Mouse (Mus musculus): Measurements from ENCODE around the gene Gm2431. TPM values are rescaled to one million over a fixed set of nuclear protein-coding genes. Genes with fewer than 3 reads are reported as not detected.
"Not testable (repeated sequence)": the region's sequence is repeated elsewhere in the genome, so short reads cannot be mapped to it uniquely, and the experiment has no call there.

Gene Gm2431
- polyA plus RNA-seq (2015; fragmentation: Nextera tagmentation; extraction: Ambion mirVana), result not detected in 2 replicates

DNA sequence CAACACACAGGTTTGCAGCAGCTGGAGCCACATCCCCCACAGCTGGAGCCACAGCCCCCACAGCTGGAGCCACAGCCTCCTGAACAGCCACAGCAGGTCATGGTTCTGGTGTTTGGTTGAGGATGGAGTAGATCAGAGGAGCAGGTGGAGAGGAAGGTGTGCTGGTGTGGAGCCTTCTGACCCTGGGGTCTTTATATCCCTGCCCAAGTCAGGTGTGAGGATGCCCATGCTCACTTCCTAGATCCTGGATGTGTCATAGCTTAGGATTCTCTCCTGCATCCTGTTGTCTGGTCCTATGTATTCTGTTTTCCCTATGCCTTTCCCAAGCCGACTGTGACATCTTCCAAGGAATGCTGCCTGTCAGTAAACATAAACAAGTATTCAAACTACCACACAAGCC lies at the start of gene Gm2431:
Gm2431 (minus strand) TSS at position 101 of the 400 bp plus-strand sequence.
- ATAC-seq; H3K4me2 ChIP-seq; H3K9me3 ChIP-seq (replicated peaks); H3K4me3 ChIP-seq; H3K4me1 ChIP-seq; H3K27ac ChIP-seq; H3K9ac ChIP-seq; H3K36me3 ChIP-seq (ENCODE audit: poor library complexity, severe bottlenecking): not testable (repeated sequence)
- WGBS, result 74% methylated on average over 1 of the region's 1 CpGs
- H3K27me3 ChIP-seq, result 0 out of 2 replicates have a peak, but pooled peaks cover 12% of the 10 kb centered on the region

GRCm38 (mm10) chr7:142303929-142304328 lies 45.8 kb upstream of the Gm2431 start:
- H3K4me2 ChIP-seq; H3K4me1 ChIP-seq; H3K27me3 ChIP-seq; H3K9ac ChIP-seq; H3K36me3 ChIP-seq (ENCODE audit: poor library complexity, severe bottlenecking); H3K9me3 ChIP-seq (replicated peaks); H3K4me3 ChIP-seq; ATAC-seq; H3K27ac ChIP-seq: not testable (repeated sequence)
- 83% methylated on average over 1 of the region's 1 CpGs for WGBS

DNA sequence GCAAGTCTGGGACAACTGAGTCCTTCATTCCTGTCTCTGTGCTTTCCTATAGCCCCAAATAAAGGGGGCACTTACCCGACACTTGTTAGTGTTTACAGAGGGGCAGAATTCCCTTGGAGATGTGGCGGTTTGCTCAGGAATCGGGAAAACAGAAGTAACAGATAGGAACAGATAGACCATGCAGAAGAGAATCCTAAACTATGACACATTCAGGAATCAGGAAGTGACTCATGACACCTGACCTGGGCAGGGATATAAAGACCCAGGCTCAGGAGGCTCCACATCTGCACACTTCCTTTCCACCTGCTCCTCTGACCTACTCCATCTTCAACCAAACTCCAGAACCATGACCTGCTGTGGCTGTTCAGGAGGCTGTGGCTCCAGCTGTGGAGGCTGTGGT lies 45.1 kb upstream of the Gm2431 start, which contains the start of gene Krtap5-4:
Krtap5-4 (plus strand) TSS at position 301 of the 400 bp plus-strand sequence.
- ATAC-seq, result no peak
- Histone ChIP-seq H3K27me3 (0 out of 2 replicates have a peak, but pooled peaks cover 8% of the 10 kb centered on the region), H3K36me3 (ENCODE audit: poor library complexity, severe bottlenecking) (no peaks in the 10 kb centered on the region), H3K4me1 (no peaks in the 10 kb centered on the region), H3K9me3 (replicated peaks) (no peaks in the 10 kb centered on the region), H3K9ac (no peak within 1 kb of the TSS), H3K4me3 (no peak within 1 kb of the TSS), H3K4me2 (no peak within 1 kb of the TSS), H3K27ac (no peak within 1 kb of the TSS)
- WGBS, result 71% methylated on average over 3 of the region's 3 CpGs

- not testable (repeated sequence) for H3K27me3 ChIP-seq; H3K36me3 ChIP-seq (ENCODE audit: poor library complexity, severe bottlenecking); H3K27ac ChIP-seq; H3K4me2 ChIP-seq; ATAC-seq; H3K9me3 ChIP-seq (replicated peaks); H3K9ac ChIP-seq; H3K4me3 ChIP-seq; H3K4me1 ChIP-seq
Observed at GRCm38 (mm10) chr7:142297018-142297417, 38.9 kb upstream of the Gm2431 start, which contains the start of gene Krtap5-1. Gene Krtap5-1, minus strand, starts transcription at chr7:142297118.

DNA sequence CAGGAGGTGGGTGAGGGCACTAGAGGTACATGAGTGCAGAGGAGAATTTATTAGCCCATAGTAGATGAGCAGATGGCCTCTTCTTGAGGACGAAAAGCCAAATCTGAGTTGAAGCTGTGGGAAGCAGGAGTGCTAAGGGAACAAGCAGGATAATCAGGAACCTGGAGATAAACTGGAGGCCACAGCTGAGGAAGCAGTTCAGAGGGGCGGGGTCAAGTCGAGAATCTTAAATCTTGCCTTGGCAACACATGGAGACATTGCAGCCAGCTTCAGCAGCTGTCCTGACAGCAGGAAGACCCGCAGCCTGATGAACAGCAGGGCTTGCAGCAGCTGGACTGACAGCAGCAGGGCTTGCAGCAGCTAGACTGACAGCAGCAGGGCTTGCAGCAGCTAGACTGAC lies 38.0 kb upstream of the Gm2431 start:
- not testable (repeated sequence) for H3K27ac ChIP-seq; H3K9ac ChIP-seq; H3K4me3 ChIP-seq; H3K27me3 ChIP-seq; H3K4me1 ChIP-seq; ATAC-seq; H3K4me2 ChIP-seq; H3K36me3 ChIP-seq (ENCODE audit: poor library complexity, severe bottlenecking); H3K9me3 ChIP-seq (replicated peaks)
- WGBS, result 33% methylated on average over 4 of the region's 4 CpGs

DNA sequence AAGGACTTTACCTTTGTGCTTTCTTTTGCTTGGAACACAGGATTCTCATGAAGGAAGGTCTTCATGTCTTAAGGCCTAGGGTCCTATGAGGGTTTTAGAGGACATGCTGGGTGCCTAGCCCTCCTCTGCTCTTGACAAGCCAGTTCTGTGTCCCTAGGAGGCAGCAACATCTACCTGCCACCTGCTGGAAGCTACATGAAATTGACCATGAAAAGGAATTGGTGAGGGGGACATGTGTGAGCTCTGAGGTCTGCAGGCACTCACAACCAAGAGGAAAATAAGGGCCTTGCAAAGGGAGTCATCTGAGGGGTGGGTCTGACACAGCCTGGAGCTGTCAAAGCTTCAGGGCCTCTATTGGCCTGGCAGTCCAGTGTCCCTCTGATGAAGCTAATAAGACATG lies 37.3 kb upstream of the Gm2431 start:
- Histone ChIP-seq H3K4me2 (no peak overlapping the region), H3K9ac (no peak overlapping the region), H3K4me1 (no peaks in the 10 kb centered on the region), H3K36me3 (ENCODE audit: poor library complexity, severe bottlenecking) (no peaks in the 10 kb centered on the region), H3K4me3 (no peak overlapping the region), H3K27ac (no peak overlapping the region), H3K27me3 (0 out of 2 replicates have a peak, but pooled peaks cover 3% of the 10 kb centered on the region), H3K9me3 (replicated peaks) (no peaks in the 10 kb centered on the region)
- no peak for ATAC-seq

- H3K9me3 ChIP-seq (replicated peaks); H3K4me3 ChIP-seq; ATAC-seq; H3K27ac ChIP-seq; H3K4me2 ChIP-seq; H3K36me3 ChIP-seq (ENCODE audit: poor library complexity, severe bottlenecking); H3K9ac ChIP-seq; H3K4me1 ChIP-seq; H3K27me3 ChIP-seq: not testable (repeated sequence)
- WGBS, result 0% methylated on average over 2 of the region's 2 CpGs
Observed at GRCm38 (mm10) chr7:142293851-142294250, 35.7 kb upstream of the Gm2431 start.

- WGBS, result 77% methylated on average over 9 of the region's 9 CpGs
- not testable (repeated sequence) for H3K9me3 ChIP-seq (replicated peaks); ATAC-seq; H3K27ac ChIP-seq; H3K36me3 ChIP-seq (ENCODE audit: poor library complexity, severe bottlenecking); H3K9ac ChIP-seq; H3K4me2 ChIP-seq; H3K4me3 ChIP-seq
- Histone ChIP-seq H3K27me3 (peaks cover 16% of the 10 kb centered on the region), H3K4me1 (peaks cover 14% of the 10 kb centered on the region; the same call in 1 of the 2 replicates)
Observed at GRCm38 (mm10) chr7:142285910-142286612, 27.9 kb upstream of the Gm2431 start.

GRCm38 (mm10) chr7:142285130-142285835 lies 27.1 kb upstream of the Gm2431 start:
- Histone ChIP-seq H3K9me3 (replicated peaks) (no peaks in the 10 kb centered on the region), H3K36me3 (ENCODE audit: poor library complexity, severe bottlenecking) (no peaks in the 10 kb centered on the region), H3K4me2 (peak overlapping the region; percentile 83), H3K4me1 (peaks cover 14% of the 10 kb centered on the region; the same call in 1 of the 2 replicates), H3K4me3 (peak overlapping the region; percentile 56), H3K27ac (peak overlapping the region; percentile 27; the same call in 1 of the 2 replicates), H3K9ac (peak overlapping the region; percentile 50), H3K27me3 (peaks cover 16% of the 10 kb centered on the region)
- ATAC-seq, result peak; percentile 79
- WGBS, result 18% methylated on average over 23 of the region's 23 CpGs

DNA sequence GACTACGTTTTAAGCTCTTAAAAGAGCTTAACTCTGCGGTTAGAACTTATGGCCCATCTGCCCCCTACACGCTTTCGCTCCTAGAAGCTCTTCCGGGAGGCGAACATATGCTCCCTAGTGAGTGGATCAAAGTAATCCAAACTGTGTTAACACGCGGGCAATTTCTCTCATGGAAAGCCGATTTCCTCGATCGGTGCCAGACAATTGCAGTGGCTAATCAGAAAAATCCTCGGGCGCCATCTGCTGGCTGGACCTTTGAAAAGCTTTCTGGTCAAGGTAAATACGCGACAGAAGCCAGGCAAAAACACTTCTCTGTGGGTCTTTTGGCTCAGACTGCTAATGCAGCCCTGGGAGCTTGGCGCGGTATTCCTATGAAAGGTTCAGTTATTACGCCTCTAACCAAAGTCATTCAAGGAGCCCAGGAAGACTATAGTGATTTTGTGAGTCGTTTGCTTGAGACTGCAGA lies 26.5 kb upstream of the Gm2431 start:
- Histone ChIP-seq H3K36me3 (ENCODE audit: poor library complexity, severe bottlenecking) (no peaks in the 10 kb centered on the region), H3K4me2 (peak overlapping the region; percentile 83), H3K27me3 (peaks cover 16% of the 10 kb centered on the region), H3K4me1 (peaks cover 14% of the 10 kb centered on the region; the same call in 1 of the 2 replicates), H3K9ac (peak overlapping the region; percentile 66), H3K27ac (peak overlapping the region; percentile 72), H3K9me3 (replicated peaks) (no peaks in the 10 kb centered on the region), H3K4me3 (peak overlapping the region; percentile 56)
- WGBS, result under 1% methylated on average over 19 of the region's 19 CpGs
- ATAC-seq, result peak; percentile 81

DNA sequence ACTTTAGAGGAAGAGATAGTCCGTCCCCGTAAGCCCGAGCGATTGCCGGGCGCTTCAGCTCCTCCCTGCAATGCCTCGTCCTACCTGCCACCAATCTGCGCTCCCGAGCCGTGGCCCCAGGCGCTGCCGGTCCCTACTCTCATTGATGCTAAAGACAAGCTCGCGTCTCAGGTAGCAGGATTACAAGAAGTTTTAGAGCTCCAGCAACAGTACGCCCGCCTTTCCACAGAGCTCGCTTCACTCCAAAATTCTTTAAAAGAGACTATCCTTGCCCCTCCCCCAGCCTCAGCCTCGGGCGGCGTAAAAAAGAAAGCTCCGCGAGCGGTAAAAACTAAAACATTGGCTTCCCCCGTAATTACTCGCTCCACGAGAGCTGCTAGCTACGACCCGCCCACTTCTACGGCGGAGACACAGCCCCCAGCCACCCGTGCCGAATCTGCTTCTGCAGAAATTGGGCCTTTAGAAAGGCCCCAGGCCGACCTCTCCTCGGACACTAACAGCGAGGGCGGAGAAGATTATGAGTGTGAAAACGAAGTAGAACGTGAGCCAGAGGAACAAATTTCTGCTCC lies 26.0 kb upstream of the Gm2431 start:
- Histone ChIP-seq H3K4me3 (peak overlapping the region; percentile 56), H3K36me3 (ENCODE audit: poor library complexity, severe bottlenecking) (no peaks in the 10 kb centered on the region), H3K9me3 (replicated peaks) (no peaks in the 10 kb centered on the region), H3K27ac (peak overlapping the region; percentile 72), H3K4me1 (peaks cover 14% of the 10 kb centered on the region; the same call in 1 of the 2 replicates), H3K9ac (peak overlapping the region; percentile 66), H3K27me3 (peaks cover 16% of the 10 kb centered on the region), H3K4me2 (peak overlapping the region; percentile 83)
- under 1% methylated on average over 38 of the region's 38 CpGs for WGBS
- ATAC-seq, result peak; percentile 80

GRCm38 (mm10) chr7:142282847-142283246 lies 24.7 kb upstream of the Gm2431 start:
- H3K9me3 ChIP-seq (replicated peaks); H3K9ac ChIP-seq; H3K36me3 ChIP-seq (ENCODE audit: poor library complexity, severe bottlenecking); ATAC-seq; H3K4me3 ChIP-seq; H3K4me2 ChIP-seq; H3K27ac ChIP-seq: not testable (repeated sequence)
- H3K27me3 ChIP-seq, result peaks cover 16% of the 10 kb centered on the region
- 21% methylated on average over 2 of the region's 2 CpGs for WGBS
- H3K4me1 ChIP-seq, result peaks cover 14% of the 10 kb centered on the region; the same call in 1 of the 2 replicates

All from forebrain, embryonic 13.5 days (tissue).